Mouse (Mus musculus) ovary, postnatal 36 days (tissue): ENCODE data around the gene Il22ra1.

ENCODE experiments used
- DNase-seq: peaks from one replicate; pipeline ENCODE4 v3.0.0; 2022; ENCODE audit warnings: low spot score, mixed read lengths

The Il22ra1 gene

DNA sequence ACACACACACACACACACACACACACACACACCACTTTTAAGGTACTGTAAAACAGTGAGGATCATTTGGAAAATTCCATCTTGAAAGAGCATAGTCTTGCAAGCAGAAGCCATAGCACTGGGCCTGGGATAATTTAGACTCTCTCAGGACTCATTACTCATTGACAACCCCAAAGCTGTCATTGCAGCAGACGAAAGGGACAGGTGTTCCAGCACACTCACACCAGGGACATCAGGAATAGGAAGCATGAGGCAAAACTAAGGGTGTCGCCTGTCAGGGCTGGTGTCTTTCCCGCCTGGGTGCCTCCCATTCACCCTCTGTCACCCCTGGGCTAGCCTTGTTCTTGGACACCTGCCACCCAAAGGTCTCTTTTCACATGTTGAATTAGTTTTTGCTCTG lies 8.9 kb downstream of the Il22ra1 start:
- no peak for DNase-seq

DNA sequence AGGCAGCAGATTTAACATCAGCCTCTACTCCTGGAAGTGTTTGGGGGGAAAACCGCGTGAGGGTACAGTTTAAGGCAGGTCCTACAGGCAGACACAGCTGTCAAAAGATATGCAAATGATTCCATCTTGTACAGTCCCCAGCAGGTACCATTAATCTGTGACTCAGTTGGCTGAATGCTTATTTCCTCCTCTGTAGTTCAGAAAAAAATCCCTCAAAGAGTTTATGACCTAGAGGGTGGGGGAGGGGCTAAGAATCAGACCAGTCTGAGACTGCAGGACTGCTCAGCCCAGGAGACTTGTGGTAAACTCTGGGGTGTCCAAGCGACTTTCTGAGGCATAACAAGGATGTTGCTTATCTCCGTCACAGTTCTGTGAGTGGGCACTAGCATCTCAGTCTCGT lies 10.3 kb downstream of the Il22ra1 start:
- DNase-seq, result no peak

DNA sequence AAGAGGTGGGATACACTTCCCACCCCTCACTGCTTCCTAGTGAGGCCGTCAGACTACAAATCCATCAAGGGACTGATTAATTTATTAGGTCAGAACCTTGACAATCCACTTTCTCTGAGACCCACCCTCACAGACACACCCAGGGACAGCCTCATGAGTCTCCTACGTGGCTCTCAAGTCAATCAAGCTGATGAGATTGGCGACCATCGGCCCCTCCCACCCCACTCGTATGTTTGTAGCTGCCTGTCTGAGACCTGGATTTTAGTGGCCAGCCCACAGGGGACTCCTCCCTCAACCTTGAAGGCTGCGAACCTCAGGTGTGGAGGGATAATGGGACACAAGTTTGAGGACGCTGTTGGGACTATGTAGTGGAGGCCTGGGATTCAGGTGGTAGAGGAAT lies 11.2 kb downstream of the Il22ra1 start:
- no peak for DNase-seq

DNA sequence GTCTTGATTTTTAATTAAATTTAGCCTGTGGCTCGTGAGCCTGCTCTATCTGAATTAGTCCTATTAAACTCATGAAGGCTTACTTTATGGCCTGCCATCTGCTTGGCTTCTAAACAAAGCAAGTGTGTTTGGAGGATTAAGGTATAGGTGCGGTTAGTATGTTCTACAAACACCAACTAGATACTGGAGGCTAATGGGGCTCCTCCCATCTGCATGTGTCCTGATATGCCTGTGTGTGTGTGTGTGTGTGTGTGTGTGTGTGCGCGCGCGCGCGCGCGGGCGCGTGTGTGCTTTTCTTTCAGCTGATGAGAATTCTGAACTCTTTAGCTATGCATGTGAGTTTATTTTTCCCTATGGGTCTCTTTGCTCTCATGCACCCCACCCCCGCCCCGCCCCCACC lies 11.7 kb downstream of the Il22ra1 start:
- DNase-seq, result no peak

DNA sequence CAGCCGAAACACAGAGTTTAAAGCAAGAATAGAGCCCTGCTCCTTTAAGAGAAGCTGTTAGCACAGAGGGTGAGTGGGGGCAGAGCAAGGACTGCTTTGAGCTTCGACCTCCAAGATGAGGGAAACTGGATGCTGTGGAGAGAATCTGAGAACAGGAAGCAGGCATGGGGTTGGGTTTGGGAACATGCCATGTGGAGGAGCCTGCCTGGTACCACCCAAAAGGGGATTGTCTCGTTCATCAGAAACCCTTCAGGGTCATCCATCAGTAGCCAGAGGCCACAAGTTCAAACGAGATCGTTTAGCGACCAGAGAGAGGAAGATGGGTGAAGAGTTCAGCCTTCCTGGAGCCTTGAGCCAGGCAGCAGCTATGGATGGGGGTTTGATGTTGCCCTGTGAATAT lies 15.5 kb downstream of the Il22ra1 start:
- no peak for DNase-seq

DNA sequence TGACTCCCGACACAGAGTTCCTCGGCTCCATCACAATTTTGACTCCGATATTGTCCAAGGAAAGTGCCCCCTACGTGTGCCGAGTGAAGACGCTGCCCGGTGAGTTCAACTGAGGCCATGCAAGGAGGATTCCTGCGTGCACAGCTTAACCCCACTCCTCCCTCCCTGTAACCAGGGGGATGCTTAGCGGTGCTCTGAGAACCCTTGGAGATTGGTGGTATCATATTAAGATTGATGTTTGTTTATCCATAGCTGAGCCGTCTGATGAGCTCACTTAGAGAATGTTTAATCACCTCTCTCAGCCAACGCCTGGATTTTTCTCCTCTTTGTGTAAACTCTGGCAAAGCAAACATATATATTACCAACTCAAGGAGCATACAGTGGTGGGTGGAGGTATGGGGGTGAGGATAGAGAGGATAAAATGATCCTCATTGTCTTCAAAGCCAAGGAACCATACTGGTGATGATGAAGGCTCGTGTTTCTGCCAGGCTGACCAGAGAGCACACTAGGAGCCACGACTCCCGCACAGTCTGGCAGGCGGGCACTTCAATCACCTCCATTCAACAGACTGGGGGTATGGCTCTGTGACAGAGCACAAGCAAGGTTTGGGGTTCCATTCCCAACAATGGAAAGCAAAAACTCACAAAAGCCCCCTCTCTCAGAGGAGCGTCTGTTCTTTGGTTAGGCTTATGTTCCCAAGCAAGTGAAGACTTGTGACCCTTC lies 16.9 kb downstream of the Il22ra1 start:
- DNase-seq, result no peak

DNA sequence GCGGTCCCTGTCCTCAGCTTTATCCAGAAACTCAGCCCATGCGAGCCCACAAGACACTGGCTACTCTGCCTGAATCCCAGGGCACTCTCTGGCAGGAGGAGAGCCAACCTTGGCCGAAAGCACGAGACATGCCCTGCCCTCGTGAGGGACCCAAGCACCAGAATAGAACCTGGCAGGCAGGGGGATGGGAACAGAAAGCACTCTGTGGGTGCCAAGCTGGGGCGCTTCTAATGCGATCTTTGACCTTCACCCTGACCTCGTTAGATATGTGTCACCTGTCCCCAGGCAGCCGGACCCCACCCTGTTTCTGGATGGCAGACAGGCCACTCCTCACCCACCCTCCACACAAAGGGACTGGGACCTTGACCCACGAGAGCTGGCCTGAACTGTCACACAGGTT lies 17.6 kb downstream of the Il22ra1 start:
- no peak for DNase-seq

DNA sequence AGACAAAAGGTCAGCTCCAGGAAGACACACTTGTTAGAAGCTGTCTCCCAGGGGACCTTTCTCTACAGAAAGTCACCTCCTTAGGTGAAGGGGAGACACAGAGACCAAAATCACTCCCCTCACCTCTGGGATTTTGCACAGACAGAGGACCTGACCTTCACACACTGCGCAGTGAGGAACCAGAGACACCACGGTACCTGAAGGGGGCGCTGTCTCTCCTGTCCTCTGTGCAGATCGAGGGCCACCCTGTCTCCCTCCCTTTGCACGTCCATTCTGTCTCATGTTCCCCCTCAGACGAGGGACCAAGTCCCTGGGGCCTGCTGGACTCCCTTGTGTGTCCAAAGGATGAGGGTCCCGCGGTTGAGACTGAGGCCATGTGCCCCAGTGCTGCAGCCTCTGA lies 22.9 kb downstream of the Il22ra1 start:
- no peak for DNase-seq

DNA sequence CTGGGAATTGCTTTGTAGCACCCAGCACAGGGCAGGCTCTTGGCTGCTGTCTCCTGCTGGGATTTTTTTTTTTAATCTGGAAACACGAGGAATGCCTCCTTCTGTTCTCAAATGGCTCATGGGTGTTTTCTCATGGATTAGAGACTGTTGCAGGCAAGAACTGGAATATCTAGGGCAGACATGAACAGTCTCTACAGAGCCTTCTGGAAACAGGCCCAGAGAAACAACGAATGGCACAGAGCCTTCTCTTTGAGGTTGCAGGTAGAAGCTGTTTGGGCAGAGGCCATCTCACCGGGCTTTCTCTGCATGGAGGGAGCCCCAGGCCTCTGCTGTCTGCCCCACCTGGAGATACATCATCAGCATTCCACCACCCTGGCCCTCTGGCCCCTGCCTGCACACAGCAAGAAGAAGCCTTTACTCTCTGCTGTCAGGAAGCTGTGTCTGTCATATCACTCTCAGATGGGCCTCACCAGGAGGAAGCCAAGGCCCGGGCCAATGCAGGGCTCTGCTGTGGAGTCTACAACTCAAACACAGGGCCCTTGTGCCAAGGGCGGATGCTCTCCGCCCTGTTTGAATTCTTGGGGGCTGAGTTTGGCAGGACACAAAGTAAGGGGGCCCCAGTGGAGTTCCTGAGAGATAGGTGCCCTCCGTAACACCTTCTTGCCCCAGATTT lies 24.3 kb downstream of the Il22ra1 start:
- DNase-seq, result no peak

DNA sequence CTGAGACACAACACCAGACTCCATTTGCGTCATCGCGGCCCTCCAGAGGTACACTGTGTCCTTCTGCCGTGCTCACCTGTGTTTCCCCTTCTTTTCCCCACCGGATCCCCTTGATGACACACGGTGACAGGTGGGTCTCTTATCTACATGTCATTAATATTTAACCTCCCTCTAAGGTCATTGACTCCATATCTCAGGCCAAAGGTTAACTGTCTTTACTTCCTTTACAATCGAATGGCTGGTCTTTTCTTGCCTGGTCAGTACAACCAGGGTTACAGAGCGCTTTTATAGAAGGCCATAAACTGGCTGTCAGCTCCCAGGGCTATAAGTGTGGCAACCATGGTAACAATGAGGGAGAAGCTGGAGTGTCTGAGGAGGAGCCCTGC lies 24.8 kb downstream of the Il22ra1 start:
- DNase-seq, result no peak

DNA sequence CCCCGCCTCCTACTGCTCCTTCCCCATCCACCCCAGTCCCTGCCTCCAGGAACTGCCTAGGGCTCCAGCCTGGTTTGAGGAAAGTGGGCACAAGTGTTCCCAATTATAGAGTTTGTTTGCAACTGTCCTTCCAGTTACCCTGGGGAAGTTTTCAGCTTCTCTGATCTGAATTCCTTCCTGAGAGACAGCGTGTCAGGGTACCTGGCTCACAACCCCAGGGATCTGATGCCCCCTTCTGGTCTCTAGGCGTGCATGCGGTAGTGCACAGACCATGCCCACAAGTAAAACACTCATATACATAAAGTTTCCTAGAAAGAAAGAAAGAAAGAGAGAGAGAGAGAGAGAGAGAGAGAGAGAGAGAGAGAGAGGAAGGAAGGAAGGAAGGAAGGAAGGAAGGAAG lies 30.4 kb downstream of the Il22ra1 start:
- DNase-seq, result no peak

DNA sequence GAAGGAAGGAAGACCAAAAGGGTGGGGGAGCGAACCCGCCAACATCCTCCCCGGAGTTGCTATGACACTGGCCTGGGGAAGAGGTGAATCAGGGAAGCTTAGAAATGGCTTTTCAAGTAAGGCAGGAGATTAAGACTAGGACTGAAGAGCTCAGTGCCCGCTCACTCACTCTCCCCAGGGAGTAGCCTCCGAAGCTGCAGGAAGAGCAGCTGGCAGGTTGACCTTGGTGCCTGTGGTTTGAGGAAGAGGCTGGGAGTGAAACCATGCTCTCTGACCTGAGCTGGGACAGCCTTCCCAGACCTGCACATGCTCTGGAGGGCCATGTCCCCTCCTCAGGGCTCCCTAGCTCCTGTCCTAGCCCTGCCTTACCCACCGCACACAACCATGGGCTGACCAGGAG lies 30.9 kb downstream of the Il22ra1 start:
- no peak for DNase-seq

DNA sequence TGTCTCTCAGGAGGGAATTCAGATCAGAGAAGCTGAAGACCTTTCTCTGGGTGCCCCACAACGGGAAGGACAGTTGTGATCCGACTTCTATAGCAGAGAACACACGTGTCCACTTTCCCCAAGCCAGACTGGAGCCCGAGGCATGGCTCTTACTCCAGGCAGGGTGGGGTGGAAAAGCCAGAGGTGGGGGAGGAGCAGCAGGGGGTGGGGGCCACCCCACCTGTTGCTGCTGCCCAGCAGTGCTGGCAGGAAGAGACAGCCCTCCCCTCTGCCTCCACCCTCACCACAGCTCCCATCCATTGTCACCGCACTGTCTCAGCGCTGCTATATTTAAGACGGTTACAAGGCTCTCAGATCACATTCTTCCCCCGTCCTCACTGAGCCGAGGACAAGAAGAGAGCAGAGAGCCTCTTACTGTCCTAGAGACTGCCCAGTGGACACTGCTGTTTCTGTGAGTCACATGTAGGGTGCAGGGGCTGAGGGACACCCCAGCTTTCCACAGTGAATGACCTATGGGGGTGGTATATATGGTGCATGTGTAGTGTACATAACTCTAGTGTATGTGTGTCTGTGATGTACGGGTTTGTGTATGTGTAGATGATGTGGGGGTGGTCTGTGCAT lies 31.5 kb downstream of the Il22ra1 start, which contains the start of gene Myom3:
Gene Myom3 (plus strand): TSS at position 360 of the 621 bp plus-strand sequence.
- DNase-seq, result no peak

DNA sequence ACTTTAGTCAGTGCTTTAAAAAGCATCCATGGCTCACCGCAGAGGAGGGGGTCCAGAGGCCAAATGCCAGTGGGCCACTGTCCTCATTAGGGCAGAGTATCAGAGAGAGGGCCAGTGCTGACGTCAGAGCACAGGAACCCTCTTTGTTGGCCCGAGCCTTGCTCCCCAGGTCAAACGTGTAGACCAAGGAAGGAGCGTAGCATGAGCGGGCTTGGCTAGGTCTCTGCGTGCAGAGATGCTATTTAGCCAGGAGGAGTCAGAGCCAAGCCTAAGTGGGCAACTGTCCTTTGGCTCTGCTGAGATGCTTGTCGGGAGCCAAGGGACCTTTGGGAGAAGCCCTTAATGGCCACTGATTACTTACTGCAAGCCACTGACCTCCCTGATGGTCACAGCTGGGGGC lies 33.1 kb downstream of the Il22ra1 start:
- DNase-seq, result no peak

DNA sequence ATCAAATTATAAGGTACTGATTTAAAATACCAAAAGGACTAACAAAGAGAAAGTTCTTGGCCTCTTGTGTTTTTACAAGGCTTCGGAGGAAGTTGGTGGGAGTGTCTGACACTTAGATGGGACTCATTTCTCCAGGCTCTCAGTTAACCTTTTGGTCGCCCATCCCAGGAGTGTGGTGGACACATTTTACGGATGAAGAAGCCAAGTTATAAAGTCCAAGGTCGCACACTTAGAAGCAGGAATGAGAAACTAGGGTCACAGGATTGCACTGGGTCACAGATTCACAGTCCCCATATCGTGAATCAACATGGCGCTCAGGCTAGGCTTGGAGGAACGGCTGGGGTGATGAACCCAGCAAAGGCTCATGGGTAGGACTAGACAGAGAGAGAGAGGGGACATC lies 33.6 kb downstream of the Il22ra1 start:
- no peak for DNase-seq

DNA sequence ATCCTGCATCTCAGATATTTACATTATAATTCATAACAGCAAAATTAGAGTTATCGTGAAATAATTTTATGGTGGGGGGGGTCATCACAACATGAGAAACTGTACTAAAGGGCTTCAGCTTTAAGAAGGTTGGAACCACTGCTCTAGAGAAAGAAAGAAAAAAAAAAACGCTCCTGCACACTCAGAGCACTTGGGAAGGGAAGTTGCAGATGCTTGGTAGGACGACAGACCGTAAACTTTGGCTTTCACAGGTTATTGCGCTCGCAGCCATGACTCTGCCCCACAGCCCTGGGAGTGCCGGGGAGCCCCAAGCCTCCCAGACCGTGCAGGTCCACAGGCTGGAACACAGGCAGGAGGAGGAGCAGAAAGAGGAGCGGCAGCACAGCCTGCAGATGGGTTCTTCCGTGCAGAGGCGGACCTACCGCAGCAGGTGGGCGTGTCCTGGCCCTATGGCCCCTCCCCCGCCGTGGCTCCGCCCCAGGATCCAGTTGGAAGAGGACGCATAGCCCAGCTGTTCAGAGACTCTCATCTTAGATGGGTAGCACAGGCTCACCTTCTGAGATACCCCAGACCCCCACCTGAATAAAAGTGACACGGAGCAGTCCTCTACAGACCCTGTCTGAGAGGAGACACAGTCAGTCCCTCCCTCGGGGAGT lies 34.4 kb downstream of the Il22ra1 start:
- peak; percentile 79 for DNase-seq

DNA sequence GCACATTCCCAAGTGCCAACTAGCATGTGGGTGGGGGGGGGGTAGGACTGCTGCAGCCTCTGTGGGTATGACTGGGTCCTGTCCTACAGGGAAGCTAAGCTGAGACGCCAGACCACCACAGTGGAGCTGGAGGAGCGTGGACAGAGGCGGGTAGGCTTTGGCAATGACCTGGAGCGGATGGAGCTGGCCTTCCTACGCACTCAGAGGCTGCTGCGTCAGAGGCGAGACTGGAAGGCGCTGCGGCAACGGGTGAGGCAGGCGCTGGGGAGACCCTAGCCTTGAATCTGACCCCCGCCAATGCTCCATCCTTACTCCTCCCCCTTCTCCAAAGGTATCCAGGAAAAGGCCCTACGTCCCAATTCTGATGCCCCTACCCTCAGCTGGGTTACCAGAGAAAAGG lies 36.7 kb downstream of the Il22ra1 start:
- DNase-seq, result no peak

DNA sequence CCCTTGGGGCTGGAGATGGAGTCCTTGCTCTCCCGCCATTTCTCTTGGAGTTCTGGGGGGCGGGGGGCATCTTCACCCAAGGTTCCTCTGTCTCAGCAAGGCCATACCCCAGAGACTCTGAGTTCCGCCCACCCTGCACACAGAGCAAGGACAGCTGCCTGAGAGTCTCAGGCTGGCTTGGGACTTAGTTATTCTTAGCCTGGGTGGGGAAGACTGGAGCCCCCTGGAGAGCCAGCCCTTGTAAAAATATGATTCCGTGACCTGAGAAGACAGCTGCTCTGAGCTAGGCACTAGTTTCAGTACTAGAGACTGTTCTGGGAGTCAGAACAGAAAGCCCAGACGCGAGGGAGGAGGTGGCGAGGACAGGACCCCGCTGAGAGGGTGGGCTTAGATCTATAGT lies 37.7 kb downstream of the Il22ra1 start:
- no peak for DNase-seq

DNA sequence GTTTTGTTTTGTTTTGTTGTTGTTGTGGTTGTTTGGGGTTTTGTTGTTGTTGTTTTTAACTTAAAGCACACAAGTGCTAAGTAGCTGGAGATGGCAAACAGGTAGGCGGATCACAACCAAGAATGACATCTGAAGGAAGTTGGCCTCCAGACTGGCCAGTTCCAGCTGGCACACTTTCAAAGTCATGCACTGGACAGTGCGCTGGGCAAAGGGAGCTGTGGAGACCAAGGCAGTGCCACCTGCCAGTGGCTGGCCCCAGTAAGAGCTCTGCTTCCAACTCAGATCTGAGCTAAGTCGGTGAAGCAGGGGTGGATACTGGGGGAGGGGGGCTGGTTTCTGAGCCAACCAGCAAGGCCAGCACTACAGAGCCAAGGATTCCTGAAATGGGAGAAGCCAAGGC lies 39.0 kb downstream of the Il22ra1 start:
- DNase-seq, result peak; percentile 29

DNA sequence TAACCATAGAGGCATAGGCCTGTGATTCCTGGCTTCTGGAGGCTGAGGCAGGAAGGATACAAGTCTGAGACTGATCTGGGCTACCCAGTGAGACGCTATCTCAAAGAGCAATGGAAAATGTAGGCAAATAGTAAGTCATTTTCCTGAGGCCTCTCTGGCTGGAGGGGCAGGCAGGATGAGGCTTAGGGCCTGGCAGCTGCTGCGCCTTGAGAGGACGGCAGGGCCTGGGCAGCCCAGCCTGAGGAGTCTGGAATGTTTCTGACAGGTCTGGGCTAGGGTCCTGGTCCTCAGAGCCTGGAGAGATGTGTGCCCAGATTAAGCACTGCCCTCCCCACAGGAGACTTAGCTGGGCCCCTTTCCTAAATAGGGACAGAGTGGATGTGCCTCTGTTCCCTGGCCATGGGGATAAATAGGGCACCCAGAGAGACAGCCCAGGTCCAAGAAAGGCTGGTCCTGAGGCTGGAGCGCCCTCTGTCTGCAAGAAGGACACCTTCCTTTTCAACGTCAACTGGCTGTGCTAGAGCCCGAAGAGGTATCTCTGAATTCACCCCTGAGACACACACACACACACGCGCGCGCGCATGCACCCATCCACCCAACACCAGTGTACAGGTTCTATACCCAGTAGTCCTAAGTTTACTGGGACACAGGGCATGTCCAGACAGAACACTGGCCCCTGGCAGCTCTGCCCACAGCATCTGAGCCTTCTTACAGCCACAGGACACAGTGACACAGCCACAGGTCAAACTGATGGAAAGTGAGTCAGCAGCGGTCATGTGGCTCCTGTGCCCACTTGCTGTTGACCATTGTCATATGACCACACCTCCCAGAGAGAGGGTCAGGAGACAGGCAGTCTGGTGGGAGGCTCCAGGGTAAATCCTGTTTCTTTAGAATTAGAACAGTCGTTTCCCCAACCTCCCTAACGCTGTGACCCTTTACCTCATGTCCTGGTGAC lies 40.9 kb downstream of the Il22ra1 start:
- peak; percentile 51 for DNase-seq

DNA sequence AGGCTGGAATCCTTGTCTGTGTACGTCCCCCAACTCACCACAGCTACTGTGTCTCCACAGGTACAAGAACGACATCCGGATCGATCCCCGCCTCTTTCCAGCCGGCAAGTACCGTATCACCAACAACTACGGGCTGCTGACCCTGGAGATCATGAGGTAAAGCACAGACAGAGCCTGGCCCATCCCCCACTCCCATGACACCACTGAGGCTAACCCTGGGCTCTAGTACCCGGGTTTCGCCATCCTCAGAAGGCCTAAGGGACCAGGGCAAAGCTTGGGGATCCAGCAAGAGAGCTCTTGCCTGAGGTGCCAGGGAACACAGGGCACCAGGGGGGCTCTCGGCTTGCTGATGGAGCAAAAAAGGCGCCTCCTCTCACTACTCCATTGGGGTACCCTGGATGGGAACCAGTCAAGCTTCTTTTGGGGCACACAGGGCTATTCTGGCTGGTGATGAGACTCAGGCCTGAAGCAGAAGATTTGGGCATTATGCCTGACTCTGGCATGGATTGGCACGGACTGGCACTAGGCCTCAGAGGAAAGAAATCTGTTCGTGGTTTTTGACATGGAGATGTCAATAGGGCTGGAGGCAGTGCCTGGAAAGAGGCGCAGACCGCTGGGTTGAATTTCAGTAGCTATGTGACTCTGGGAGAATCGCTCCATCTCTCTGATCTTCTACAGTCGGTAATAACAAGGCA lies 42.8 kb downstream of the Il22ra1 start:
- no peak for DNase-seq
